Mouse (Mus musculus) testis, adult 2 months (tissue): Measurements from ENCODE around the gene Srprb.

Source experiments
- CTCF ChIP-seq: fragments of 200-500 bp; IDR thresholded peaks from 2 replicates; pipeline ENCODE4 v1.5.1; 2012; ENCODE audit warnings: low read depth, mild to moderate bottlenecking, inconsistent platforms, low read length, moderate library complexity; ENCODE audit not compliant: control insufficient read depth, insufficient read depth, insufficient replicate concordance
- POLR2A ChIP-seq: fragments of 200-500 bp; IDR thresholded peaks from 2 replicates; pipeline ENCODE4 v1.6.1; 2012; ENCODE audit warnings: low read depth, mild to moderate bottlenecking, inconsistent platforms, low read length, moderate library complexity; ENCODE audit not compliant: control insufficient read depth

DNA sequence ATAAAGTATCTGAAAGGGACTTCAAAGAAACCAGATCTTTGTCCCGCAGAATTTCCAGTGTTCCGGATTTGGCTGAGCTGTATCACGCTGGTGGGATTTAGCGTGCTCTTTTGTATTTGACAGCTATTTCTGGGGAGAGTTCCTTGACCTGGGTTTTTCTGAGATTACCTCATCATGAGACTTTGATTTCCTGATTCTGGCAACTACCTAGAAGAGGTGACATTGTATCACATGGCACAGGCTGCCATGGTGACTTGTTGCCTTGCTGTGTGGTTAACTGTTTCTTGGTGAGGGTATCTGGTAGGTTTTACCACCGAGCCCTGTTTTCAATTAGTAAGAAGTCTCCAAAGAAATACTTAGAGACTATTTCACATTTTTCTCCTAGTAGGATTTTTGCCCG is 37.5 kb upstream of the Srprb start:
- no peak for TF ChIP-seq POLR2A
- no peak for TF ChIP-seq CTCF
